ENCODE assay signal across 8 mouse cellular contexts in the genomic region with DNA sequence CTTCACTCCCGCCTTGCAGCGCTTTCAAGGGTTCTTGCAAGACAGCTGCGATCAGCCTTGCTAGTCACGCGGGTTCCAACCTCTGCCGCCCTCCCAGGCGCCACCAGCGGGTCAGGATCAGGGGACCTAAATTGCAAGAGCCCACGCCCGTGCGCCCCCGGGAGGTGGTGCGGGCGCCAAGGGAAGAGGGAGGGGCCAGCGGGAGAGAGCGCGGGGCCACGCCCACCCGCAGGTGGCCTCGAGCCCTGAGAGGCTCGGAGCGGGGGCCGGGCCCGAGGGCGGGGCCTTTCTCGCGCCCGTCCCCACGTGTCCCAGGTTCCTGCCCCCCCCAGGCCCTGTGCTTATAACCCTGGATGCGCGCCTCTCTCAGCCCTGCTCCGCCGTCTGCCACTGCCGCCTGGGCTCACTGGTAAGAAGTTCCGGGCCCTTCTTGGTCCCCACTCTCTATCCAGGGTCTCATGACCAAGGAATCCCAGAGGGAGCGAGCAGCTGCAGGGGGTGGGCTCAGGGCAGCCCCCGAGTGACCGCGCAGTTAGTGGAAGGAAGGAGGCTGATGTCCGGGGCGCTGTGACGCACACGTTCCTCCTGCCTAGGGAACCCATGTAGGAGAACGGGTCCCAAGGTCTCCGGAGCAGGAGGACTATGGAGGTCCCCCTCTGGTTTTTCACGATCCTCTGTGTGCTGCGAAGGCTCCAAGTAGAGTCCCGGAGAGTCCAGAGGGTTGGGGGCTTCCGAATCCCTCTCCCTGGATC. TPM values are rescaled to one million over a fixed set of nuclear protein-coding genes. Genes with fewer than 3 reads are reported as not detected.
DNase-seq lines count a peak whose midpoint lies in the region; ATAC-seq lines count a peak whose summit lies in the region.

TSS of gene Ass1 (plus strand) at position 277 of the 752 bp plus-strand sequence.

- H3K27me3 ChIP-seq in embryonic facial prominence, embryonic 10.5 days (replicated peaks; ENCODE audit: low read depth, poor library complexity, severe bottlenecking): peaks cover 59% of the 10 kb centered on the region
- peaks cover 47% of the 10 kb centered on the region for H3K27me3 ChIP-seq in limb, embryonic 12.5 days
- peaks cover 49% of the 10 kb centered on the region for H3K27me3 ChIP-seq in midbrain, embryonic 13.5 days

- no peaks in the 10 kb centered on the region for H3K9me3 ChIP-seq in embryonic facial prominence, embryonic 10.5 days
- no peaks in the 10 kb centered on the region for H3K9me3 ChIP-seq in limb, embryonic 12.5 days
- H3K9me3 ChIP-seq in midbrain, embryonic 13.5 days: no peaks in the 10 kb centered on the region

- peak within 1 kb of the TSS; percentile 48 for H3K9ac ChIP-seq in limb, embryonic 12.5 days (replicated peaks)
- H3K9ac ChIP-seq in midbrain, embryonic 13.5 days (replicated peaks): peak within 1 kb of the TSS; percentile 63

- peak within 1 kb of the TSS; percentile 14; the same call in 1 of the 2 replicates for H3K27ac ChIP-seq in embryonic facial prominence, embryonic 10.5 days (replicated peaks)
- peak within 1 kb of the TSS; percentile 35; the same call in 1 of the 2 replicates for H3K27ac ChIP-seq in limb, embryonic 12.5 days
- no peak within 1 kb of the TSS for H3K27ac ChIP-seq in midbrain, embryonic 13.5 days

- peaks cover 37% of the 10 kb centered on the region for H3K4me1 ChIP-seq in embryonic facial prominence, embryonic 10.5 days
- peaks cover 17% of the 10 kb centered on the region for H3K4me1 ChIP-seq in limb, embryonic 12.5 days (replicated peaks)
- H3K4me1 ChIP-seq in midbrain, embryonic 13.5 days (replicated peaks): peaks cover 24% of the 10 kb centered on the region

- no peaks in the 10 kb centered on the region for H3K36me3 ChIP-seq in embryonic facial prominence, embryonic 10.5 days (replicated peaks)
- H3K36me3 ChIP-seq in limb, embryonic 12.5 days: no peaks in the 10 kb centered on the region
- no peaks in the 10 kb centered on the region for H3K36me3 ChIP-seq in midbrain, embryonic 13.5 days

- H3K4me3 ChIP-seq in embryonic facial prominence, embryonic 10.5 days: peak within 1 kb of the TSS; percentile 62
- peak within 1 kb of the TSS; percentile 45 for H3K4me3 ChIP-seq in limb, embryonic 12.5 days (replicated peaks)
- peak within 1 kb of the TSS; percentile 45 for H3K4me3 ChIP-seq in midbrain, embryonic 13.5 days (replicated peaks)

- peak within 1 kb of the TSS; percentile 96 for H3K4me2 ChIP-seq in limb, embryonic 12.5 days
- peak within 1 kb of the TSS; percentile 90 for H3K4me2 ChIP-seq in midbrain, embryonic 13.5 days (replicated peaks)

- under 1% methylated on average over 49 of the region's 49 CpGs for WGBS in embryonic facial prominence, embryonic 10.5 days
- under 1% methylated on average over 34 of the region's 49 CpGs for WGBS in limb, embryonic 12.5 days
- 1% methylated on average over 47 of the region's 49 CpGs for WGBS in midbrain, embryonic 13.5 days

- DNase-seq in layer of hippocampus, adult 11-12 months (ENCODE audit: low spot score): peak; percentile 59
- no peak for DNase-seq in layer of hippocampus, adult 9-10 months (ENCODE audit: low spot score)
- DNase-seq in embryonic facial prominence, embryonic 10.5 days (ENCODE audit: low spot score): peak; percentile 78
- peak; percentile 78 to 88 for DNase-seq in heart, adult 18-20 months
- peak; percentile 90 for DNase-seq in kidney, adult 18-20 months
- peak; percentile 47 to 82 for DNase-seq in spleen, postnatal 10 days (ENCODE audit: low spot score in 2 of 2)

- peak; percentile 45; the same call in 1 of the 2 replicates for ATAC-seq in limb, embryonic 12.5 days (ENCODE audit: insufficient number of reproducible peaks, insufficient read depth, low FRiP score, low TSS enrichment, low read depth)
- ATAC-seq in midbrain, embryonic 13.5 days: peak; percentile 53; the same call in 1 of the 2 replicates

RNA-seq across cellular contexts. Expression of gene Ass1, which starts in this region (rescaled TPM):
- polyA plus RNA-seq in embryonic facial prominence, embryonic 10.5 days (2016; fragmentation: Nextera tagmentation; extraction: Ambion mirVana): 13.0 and 16.1 TPM in 2 replicates
- total RNA-seq in heart, adult 18-20 months (2021): 1 to 10 TPM; 5.2 to 7.6 TPM
- polyA plus RNA-seq in limb, embryonic 12.5 days (2016; fragmentation: Nextera tagmentation; extraction: Ambion mirVana): 5.5 and 6.5 TPM in 2 replicates
- 10.5 and 12.1 TPM in 2 replicates for polyA plus RNA-seq in midbrain, embryonic 13.5 days (2015; fragmentation: Nextera tagmentation; extraction: Ambion mirVana)
